Mouse (Mus musculus): ENCODE results near the gene Olfr521.
A peak's percentile ranks its signal among the peaks of the same experiment; 100 is the strongest.
"Not testable (repeated sequence)": the region's sequence is repeated elsewhere in the genome, so short reads cannot be mapped to it uniquely, and the experiment has no call there.

The Olfr521 gene

DNA sequence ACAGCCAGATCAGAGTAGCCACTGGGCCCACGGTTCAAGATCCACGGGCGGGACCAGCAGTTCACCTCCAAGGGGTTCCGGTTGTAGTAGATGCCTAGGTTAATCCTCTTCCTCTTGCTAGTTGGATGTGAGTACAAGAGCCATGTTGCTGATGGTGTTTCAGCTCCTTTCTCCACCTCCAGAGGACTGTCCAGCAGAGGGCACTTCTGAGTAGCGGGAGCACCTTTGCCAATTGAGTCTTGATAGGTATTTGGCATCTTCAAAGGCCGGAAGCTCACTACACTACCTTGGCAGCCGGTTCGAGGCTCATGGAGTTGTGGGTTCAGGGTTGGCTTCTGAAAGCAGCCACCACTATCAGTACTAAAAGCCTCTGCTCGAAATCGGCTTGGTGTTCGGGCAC is 50.1 kb downstream of the Olfr521 start:
- Histone ChIP-seq H3K9me3 (ENCODE audit: low read length) (0 out of 2 replicates have a peak, but pooled peaks cover 3% of the 10 kb centered on the region), H3K36me3 (ENCODE audit: insufficient read depth, low read length) (no peaks in the 10 kb centered on the region), H3K4me1 (replicated peaks; ENCODE audit: low read depth, low read length) (no peaks in the 10 kb centered on the region), H3K4me3 (replicated peaks; ENCODE audit: low read length) (no peak overlapping the region), H3K27me3 (ENCODE audit: insufficient read depth, low read length) (no peaks in the 10 kb centered on the region)
- TF ChIP-seq NANOG (IDR thresholded peaks at IDR 0.05; ENCODE audit: borderline replicate concordance, low read length) (no peak), CTCF (conservative IDR thresholded peaks at IDR 0.05; ENCODE audit: low read length) (peak; percentile 26)

DNA sequence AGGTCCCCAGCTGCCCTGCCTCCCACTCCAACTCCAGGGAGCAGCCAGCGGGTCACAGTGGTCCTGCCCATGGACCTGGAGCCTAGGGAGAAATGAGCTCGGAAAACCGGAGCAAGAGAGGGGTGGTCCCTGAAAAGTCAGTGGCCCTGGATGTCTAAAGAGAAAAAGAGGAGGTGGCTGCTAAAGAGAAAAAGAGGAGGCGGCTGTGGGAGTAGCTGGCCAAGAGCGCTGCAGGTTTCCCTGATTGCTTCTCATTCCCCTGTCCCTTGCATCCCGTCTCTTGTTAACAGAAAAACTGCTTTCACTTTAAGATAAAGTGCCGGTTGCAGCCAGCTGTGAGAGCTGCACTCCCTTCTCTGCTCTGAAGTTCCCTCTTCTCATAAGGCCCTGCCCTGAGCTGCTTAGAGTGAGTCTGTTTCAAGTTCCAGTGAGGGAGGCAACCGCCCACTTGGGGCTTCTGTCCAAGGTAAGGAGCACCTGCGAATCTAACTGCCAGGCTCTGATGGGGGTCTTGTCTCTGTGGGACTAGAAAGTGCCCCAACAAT is 54.9 kb downstream of the Olfr521 start:
- not testable (repeated sequence) for H3K4me3 ChIP-seq (replicated peaks; ENCODE audit: low read length); H3K36me3 ChIP-seq (ENCODE audit: insufficient read depth, low read length); H3K4me1 ChIP-seq (replicated peaks; ENCODE audit: low read depth, low read length); H3K27me3 ChIP-seq (ENCODE audit: insufficient read depth, low read length); H3K9me3 ChIP-seq (ENCODE audit: low read length)
